Mouse (Mus musculus) MEL (cell line): ENCODE data around the gene 1500009C09Rik. TPM values are rescaled to one million over a fixed set of nuclear protein-coding genes. Genes with fewer than 3 reads are reported as not detected.

Source experiments
- DNase-seq: peaks from one replicate; pipeline ENCODE4 v3.0.0; 2011; ENCODE audit warnings: low read depth, low spot score
- H3K27ac ChIP-seq: 2 replicates; pipeline ENCODE4 v1.5.1; 2012; ENCODE audit warnings: low read depth, mild to moderate bottlenecking, control low read depth, low read length, moderate library complexity; ENCODE audit not compliant: control insufficient read depth
- H3K27me3 ChIP-seq, 2 experiments: fragments of 150-350 bp in 1 of 2; sonication (generic) in 1 of 2; 2 replicates each; pipeline ENCODE4 v1.6.1; 2012; ENCODE audit warnings: low read length in 2 of 2, mild to moderate bottlenecking in 2 of 2, improper control_type of control experiment in 1 of 2, moderate library complexity in 1 of 2; ENCODE audit not compliant: insufficient read depth in 2 of 2, control insufficient read depth in 1 of 2
- H3K36me3 ChIP-seq, 2 experiments: 2 replicates each; pipeline ENCODE4 v1.6.1; 2012 to 2014; ENCODE audit warnings: low read length in 2 of 2, improper control_type of control experiment in 1 of 2, inconsistent platforms in 1 of 2, mild to moderate bottlenecking in 1 of 2; ENCODE audit not compliant: insufficient read depth in 2 of 2, control insufficient read depth in 1 of 2
- H3K4me1 ChIP-seq, 2 experiments: fragments of 150-350 bp in 1 of 2; sonication (generic) in 1 of 2; 2 replicates each; pipeline ENCODE4 v1.6.1; 2012; ENCODE audit warnings: low read length in 2 of 2, improper control_type of control experiment in 1 of 2, mild to moderate bottlenecking in 1 of 2; ENCODE audit not compliant: insufficient read depth in 2 of 2, control insufficient read depth in 1 of 2
- H3K4me3 ChIP-seq, 2 experiments: fragments of 150-350 bp in 1 of 2; sonication (generic) in 1 of 2; 2 replicates each; pipeline ENCODE4 v1.5.1; 2012; ENCODE audit warnings: low read depth in 2 of 2, low read length in 2 of 2, mild to moderate bottlenecking in 2 of 2, moderate library complexity in 2 of 2, control low read depth in 1 of 2, improper control_type of control experiment in 1 of 2; ENCODE audit not compliant: control insufficient read depth in 1 of 2, insufficient read depth in 1 of 2
- H3K79me2 ChIP-seq: 2 replicates; pipeline ENCODE4 v1.6.1; 2012; ENCODE audit warnings: mild to moderate bottlenecking, low read length, moderate library complexity; ENCODE audit not compliant: control insufficient read depth, poor library complexity, insufficient read depth
- H3K9ac ChIP-seq: 2 replicates; pipeline ENCODE4 v1.6.1; 2012; ENCODE audit warnings: low read depth, mild to moderate bottlenecking, control low read depth, low read length, moderate library complexity; ENCODE audit not compliant: control insufficient read depth, poor library complexity, severe bottlenecking
- H3K9me3 ChIP-seq: fragments of 150-350 bp; sonication (generic); replicated peaks from 2 replicates; pipeline ENCODE4 v1.6.1; 2012; ENCODE audit warnings: mild to moderate bottlenecking, low read length, improper control_type of control experiment, moderate library complexity; ENCODE audit not compliant: insufficient read depth
- BHLHE40 ChIP-seq: IDR thresholded peaks from 2 replicates; pipeline ENCODE4 v1.6.1; 2012; ENCODE audit warnings: low read depth, mild to moderate bottlenecking, inconsistent platforms, low read length, improper control_type of control experiment, borderline replicate concordance
- CHD2 ChIP-seq: IDR thresholded peaks from 2 replicates; pipeline ENCODE4 v1.6.1; 2011; ENCODE audit warnings: low read length, improper control_type of control experiment
- CTCF ChIP-seq, 3 experiments: IDR thresholded peaks in 2 of 3; conservative IDR thresholded peaks in 1 of 3; 2 replicates each; pipeline ENCODE4 v1.5.1; 2011 to 2012; ENCODE audit warnings: low read length in 3 of 3, low read depth in 2 of 3, mild to moderate bottlenecking in 2 of 3, improper control_type of control experiment in 1 of 3, inconsistent platforms in 1 of 3, mixed read lengths in 1 of 3, moderate library complexity in 1 of 3; ENCODE audit not compliant: control insufficient read depth in 1 of 3, insufficient read depth in 1 of 3, poor library complexity in 1 of 3, severe bottlenecking in 1 of 3
- E2F4 ChIP-seq: IDR thresholded peaks from 2 replicates; pipeline ENCODE4 v1.6.1; 2011; ENCODE audit warnings: low read depth, low read length, improper control_type of control experiment, borderline replicate concordance
- EP300 ChIP-seq, 2 experiments: IDR thresholded peaks; 2 replicates each; pipeline ENCODE4 v1.6.1; 2011; ENCODE audit warnings: improper control_type of control experiment in 2 of 2, low read length in 2 of 2, low read depth in 1 of 2, mild to moderate bottlenecking in 1 of 2
- GATA1 ChIP-seq: IDR thresholded peaks from 2 replicates; pipeline ENCODE4 v1.6.1; 2011; ENCODE audit warnings: low read depth, low read length, improper control_type of control experiment
- KAT2A ChIP-seq: conservative IDR thresholded peaks from 2 replicates; pipeline ENCODE4 v1.6.1; 2012; ENCODE audit warnings: low read depth, low read length, improper control_type of control experiment, inconsistent platforms
- MAX ChIP-seq: IDR thresholded peaks from 2 replicates; pipeline ENCODE4 v1.6.1; 2011; ENCODE audit warnings: low read length, improper control_type of control experiment
- MEF2A ChIP-seq: IDR thresholded peaks from 2 replicates; pipeline ENCODE4 v1.6.1; 2014; ENCODE audit warnings: low read depth, mild to moderate bottlenecking, inconsistent platforms, low read length, improper control_type of control experiment; ENCODE audit not compliant: poor library complexity, insufficient replicate concordance, severe bottlenecking; ENCODE audit errors: extremely low read depth
- MXI1 ChIP-seq: IDR thresholded peaks from 2 replicates; pipeline ENCODE4 v1.6.1; 2011; ENCODE audit warnings: mild to moderate bottlenecking, low read depth, low read length, improper control_type of control experiment
- MYB ChIP-seq: IDR thresholded peaks from 2 replicates; pipeline ENCODE4 v1.6.1; 2011; ENCODE audit warnings: mild to moderate bottlenecking, low read depth, low read length, improper control_type of control experiment
- MYC ChIP-seq: IDR thresholded peaks from 2 replicates; pipeline ENCODE4 v1.6.1; 2011; ENCODE audit warnings: low read depth, mild to moderate bottlenecking, low read length, improper control_type of control experiment, moderate library complexity
- NRF1 ChIP-seq: IDR thresholded peaks from 2 replicates; pipeline ENCODE4 v1.6.1; 2014; ENCODE audit warnings: low read depth, mild to moderate bottlenecking, inconsistent platforms, low read length, improper control_type of control experiment, moderate library complexity; ENCODE audit not compliant: poor library complexity, insufficient read depth, severe bottlenecking
- POLR2AphosphoS2 ChIP-seq: IDR thresholded peaks from 2 replicates; pipeline ENCODE4 v1.6.1; 2011; ENCODE audit warnings: low read length, improper control_type of control experiment
- POLR2AphosphoS5 ChIP-seq: IDR thresholded peaks from 2 replicates; pipeline ENCODE4 v1.6.1; 2012; ENCODE audit warnings: low read depth, borderline replicate concordance, mild to moderate bottlenecking, inconsistent platforms, low read length, moderate library complexity, mixed read lengths
- RAD21 ChIP-seq: IDR thresholded peaks from 2 replicates; pipeline ENCODE4 v1.6.1; 2011; ENCODE audit warnings: mild to moderate bottlenecking, low read depth, low read length, improper control_type of control experiment
- SIN3A ChIP-seq: IDR thresholded peaks from 2 replicates; pipeline ENCODE4 v1.6.1; 2012; ENCODE audit warnings: low read length, improper control_type of control experiment, inconsistent platforms
- SMC3 ChIP-seq: IDR thresholded peaks from 2 replicates; pipeline ENCODE4 v1.6.1; 2011; ENCODE audit warnings: low read depth, low read length, improper control_type of control experiment
- TAL1 ChIP-seq: IDR thresholded peaks from 2 replicates; pipeline ENCODE4 v1.6.1; 2012; ENCODE audit warnings: mild to moderate bottlenecking, inconsistent platforms, low read length, moderate library complexity, mixed read lengths
- TBP ChIP-seq: IDR thresholded peaks from 2 replicates; pipeline ENCODE4 v1.8.0; 2011; ENCODE audit warnings: low read depth, low read length, improper control_type of control experiment
- UBTF ChIP-seq: IDR thresholded peaks from 2 replicates; pipeline ENCODE4 v1.6.1; 2012; ENCODE audit warnings: low read depth, mild to moderate bottlenecking, inconsistent platforms, low read length, improper control_type of control experiment, moderate library complexity, borderline replicate concordance; ENCODE audit not compliant: insufficient read depth
- USF1 ChIP-seq: IDR thresholded peaks from 2 replicates; pipeline ENCODE4 v1.6.1; 2014; ENCODE audit warnings: low read depth, mild to moderate bottlenecking, inconsistent platforms, low read length, improper control_type of control experiment, moderate library complexity
- USF2 ChIP-seq, 2 experiments: IDR thresholded peaks; 2 replicates each; pipeline ENCODE4 v1.6.1; 2011 to 2012; ENCODE audit warnings: improper control_type of control experiment in 2 of 2, low read length in 2 of 2, borderline replicate concordance in 1 of 2, inconsistent platforms in 1 of 2, low read depth in 1 of 2, mild to moderate bottlenecking in 1 of 2; ENCODE audit not compliant: insufficient read depth in 1 of 2
- ZC3H11A ChIP-seq: IDR thresholded peaks from 2 replicates; pipeline ENCODE4 v1.6.1; 2012; ENCODE audit warnings: low read depth, mild to moderate bottlenecking, inconsistent platforms, low read length, improper control_type of control experiment
- ZMIZ1 ChIP-seq: IDR thresholded peaks from 2 replicates; pipeline ENCODE4 v1.6.1; 2012; ENCODE audit warnings: low read depth, mild to moderate bottlenecking, inconsistent platforms, low read length, improper control_type of control experiment, moderate library complexity
- ZNF384 ChIP-seq: IDR thresholded peaks from 2 replicates; pipeline ENCODE4 v1.6.1; 2012; ENCODE audit warnings: low read depth, mild to moderate bottlenecking, inconsistent platforms, low read length, improper control_type of control experiment
- polyA plus RNA-seq, 2 experiments: library from polyadenylated mRNA; stranded (reverse) in 1 of 2; unstranded in 1 of 2; fragments of >175 nt in 1 of 2; fragments of >200 nt in 1 of 2; gene quantifications; 2 replicates each; pipeline versions ENCODE4 v1.2.1 to v1.2.4; 2012; ENCODE audit warnings: low replicate concordance in 2 of 2, low read depth in 1 of 2; ENCODE audit not compliant: insufficient read length in 2 of 2, insufficient read depth in 1 of 2, missing spikeins in 1 of 2
- total RNA-seq: library from RNA; depleted of rRNA; stranded (reverse); fragments of 300-350 nt; gene quantifications from 2 replicates; pipeline ENCODE4 v1.2.3, GENCODE M21; 2012

Gene 1500009C09Rik
- total and polyA plus RNA-seq, 3 experiments = not detected

DNA sequence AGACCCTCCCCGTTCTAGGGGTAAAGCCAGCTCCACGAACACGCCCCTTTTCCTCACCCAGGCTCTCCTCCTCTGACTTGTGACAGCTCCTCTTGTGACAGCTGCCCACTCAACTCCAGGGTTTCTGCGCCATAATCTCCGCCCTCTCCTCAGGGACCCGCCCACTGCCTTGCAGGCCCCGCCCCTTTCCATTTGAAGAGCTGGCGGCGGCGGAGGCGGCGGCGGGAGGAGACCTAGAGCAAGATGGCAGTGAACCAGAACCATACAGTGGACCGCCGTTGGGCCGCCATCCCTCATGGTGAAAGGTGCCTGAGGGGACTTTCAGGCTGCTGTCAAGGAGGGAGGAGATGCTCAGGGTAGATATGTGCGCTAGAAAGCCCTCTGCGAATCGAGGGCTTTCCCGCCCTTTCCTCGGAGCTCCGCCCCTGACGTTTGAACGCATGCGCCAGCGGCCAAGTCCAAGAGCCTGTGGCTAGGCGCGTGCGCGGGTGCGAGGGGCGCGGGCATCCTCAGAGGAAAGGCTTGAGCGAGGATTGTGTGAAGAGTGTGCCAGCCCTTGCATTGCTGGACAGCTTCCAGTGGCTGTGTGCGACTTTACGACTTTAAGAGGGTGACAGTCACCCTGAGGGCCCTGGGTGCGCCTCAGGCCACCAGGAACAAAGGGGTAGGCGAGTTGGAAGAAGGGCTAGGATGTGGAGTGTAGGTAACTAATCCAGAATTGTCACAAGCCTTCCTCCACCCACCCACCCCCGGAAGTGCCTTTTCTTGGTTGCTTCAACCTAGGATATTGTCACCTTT is 46.8 kb downstream of the 1500009C09Rik start, which contains the start of gene Wbp2nl:
TSS of gene Wbp2nl (plus strand) at position 191 of the 798 bp plus-strand sequence.
- DNase-seq = no peak
- no peaks in the 10 kb centered on the region for H3K4me1 ChIP-seq
- no peak within 1 kb of the TSS for H3K9ac ChIP-seq
- H3K36me3 ChIP-seq = no peaks in the 10 kb centered on the region
- no peaks in the 10 kb centered on the region for H3K79me2 ChIP-seq
- TF ChIP-seq ZC3H11A (no peak), MXI1 (no peak), KAT2A (no peak), SIN3A (no peak), ZMIZ1 (no peak), SMC3 (no peak), EP300 (IDR thresholded peaks at IDR 0.05; ENCODE audit: low read depth in 1 of 2, low read length in 2 of 2) (no peak), ZNF384 (no peak), CTCF (IDR thresholded peaks at IDR 0.05 in 2 of 3, conservative IDR thresholded peaks at IDR 0.05 in 1 of 3; ENCODE audit: control insufficient read depth in 1 of 3, insufficient read depth in 1 of 3, low read depth in 2 of 3, low read length in 3 of 3, poor library complexity in 1 of 3, severe bottlenecking in 1 of 3) (no peak), E2F4 (no peak), UBTF (no peak), USF2 (IDR thresholded peaks at IDR 0.05; ENCODE audit: borderline replicate concordance in 1 of 2, insufficient read depth in 1 of 2, low read depth in 1 of 2, low read length in 2 of 2) (no peak), MEF2A (no peak), MYB (no peak), NRF1 (no peak)
- TF ChIP-seq, all 39 proteins: peak for 0
- Histone ChIP-seq H3K4me3 (no peak within 1 kb of the TSS), H3K9me3 (no peaks in the 10 kb centered on the region), H3K27me3 (no peaks in the 10 kb centered on the region), H3K27ac (no peak within 1 kb of the TSS)

GRCm38 (mm10) chr15:82307107-82307506 is 54.9 kb downstream of the 1500009C09Rik start:
- Histone ChIP-seq H3K27me3 (peaks cover 9% of the 10 kb centered on the region in 2 experiments), H3K9ac (no peak overlapping the region), H3K9me3 (no peaks in the 10 kb centered on the region), H3K27ac (no peak overlapping the region), H3K4me1 (no peaks in the 10 kb centered on the region), H3K4me3 (no peak overlapping the region), H3K79me2 (no peaks in the 10 kb centered on the region), H3K36me3 (no peaks in the 10 kb centered on the region)
- TF ChIP-seq CHD2 (no peak), POLR2AphosphoS2 (no peak), RAD21 (no peak), USF1 (no peak), MAX (no peak), POLR2AphosphoS5 (no peak), GATA1 (no peak), ZC3H11A (no peak), UBTF (no peak), TAL1 (no peak), NRF1 (no peak), MYC (no peak), TBP (no peak), SIN3A (no peak), BHLHE40 (no peak), KAT2A (no peak), E2F4 (no peak)
- DNase-seq = no peak
